Mouse (Mus musculus) CH12.LX (cell line): ENCODE results near the gene Aspscr1.

Experiments used
- CTCF ChIP-seq, 2 experiments: IDR thresholded peaks in 1 of 2; conservative IDR thresholded peaks in 1 of 2; 2 replicates each; pipeline ENCODE4 v1.5.1; 2011 to 2012; ENCODE audit warnings: low read depth in 2 of 2, low read length in 2 of 2, improper control_type of control experiment in 1 of 2, inconsistent platforms in 1 of 2, mild to moderate bottlenecking in 1 of 2, moderate library complexity in 1 of 2
- EP300 ChIP-seq: IDR thresholded peaks from 2 replicates; pipeline ENCODE4 v1.6.1; 2011; ENCODE audit warnings: low read length, improper control_type of control experiment
- GABPA ChIP-seq: IDR thresholded peaks from 2 replicates; pipeline ENCODE4 v1.6.1; 2012; ENCODE audit warnings: low read depth, low read length, improper control_type of control experiment, inconsistent platforms; ENCODE audit not compliant: insufficient replicate concordance
- JUN ChIP-seq: IDR thresholded peaks from 2 replicates; pipeline ENCODE4 v1.6.1; 2011; ENCODE audit warnings: low read depth, mild to moderate bottlenecking, low read length, improper control_type of control experiment, moderate library complexity; ENCODE audit not compliant: insufficient read depth
- KAT2A ChIP-seq: IDR thresholded peaks from 2 replicates; pipeline ENCODE4 v1.6.1; 2012; ENCODE audit warnings: low read length, improper control_type of control experiment, inconsistent platforms; ENCODE audit not compliant: insufficient replicate concordance
- MAFK ChIP-seq: IDR thresholded peaks from 2 replicates; pipeline ENCODE4 v1.6.1; 2011; ENCODE audit warnings: low read length, improper control_type of control experiment; ENCODE audit not compliant: insufficient replicate concordance
- MEF2A ChIP-seq: IDR thresholded peaks from 2 replicates; pipeline ENCODE4 v1.6.1; 2014; ENCODE audit warnings: low read depth, mild to moderate bottlenecking, inconsistent platforms, low read length, improper control_type of control experiment, borderline replicate concordance
- NELFE ChIP-seq: IDR thresholded peaks from 2 replicates; pipeline ENCODE4 v1.6.1; 2011; ENCODE audit warnings: low read depth, low read length, improper control_type of control experiment
- POLR2A ChIP-seq: IDR thresholded peaks from 2 replicates; pipeline ENCODE4 v1.6.1; 2011; ENCODE audit warnings: low read depth, mild to moderate bottlenecking, improper control_type of control experiment, low read length
- TCF12 ChIP-seq: IDR thresholded peaks from 2 replicates; pipeline ENCODE4 v1.6.1; 2014; ENCODE audit warnings: low read depth, mild to moderate bottlenecking, inconsistent platforms, low read length, improper control_type of control experiment
- USF1 ChIP-seq: IDR thresholded peaks from 2 replicates; pipeline ENCODE4 v1.6.1; 2014; ENCODE audit warnings: low read depth, mild to moderate bottlenecking, inconsistent platforms, low read length, improper control_type of control experiment
- ZC3H11A ChIP-seq: IDR thresholded peaks from 2 replicates; pipeline ENCODE4 v1.6.1; 2012; ENCODE audit warnings: low read depth, mild to moderate bottlenecking, inconsistent platforms, low read length, improper control_type of control experiment
- ZKSCAN1 ChIP-seq: IDR thresholded peaks from 2 replicates; pipeline ENCODE4 v1.6.1; 2012; ENCODE audit warnings: low read depth, inconsistent platforms, low read length, improper control_type of control experiment, borderline replicate concordance
- ZNF384 ChIP-seq: IDR thresholded peaks from 2 replicates; pipeline ENCODE4 v1.6.1; 2012; ENCODE audit warnings: low read depth, low read length, improper control_type of control experiment, inconsistent platforms

DNA sequence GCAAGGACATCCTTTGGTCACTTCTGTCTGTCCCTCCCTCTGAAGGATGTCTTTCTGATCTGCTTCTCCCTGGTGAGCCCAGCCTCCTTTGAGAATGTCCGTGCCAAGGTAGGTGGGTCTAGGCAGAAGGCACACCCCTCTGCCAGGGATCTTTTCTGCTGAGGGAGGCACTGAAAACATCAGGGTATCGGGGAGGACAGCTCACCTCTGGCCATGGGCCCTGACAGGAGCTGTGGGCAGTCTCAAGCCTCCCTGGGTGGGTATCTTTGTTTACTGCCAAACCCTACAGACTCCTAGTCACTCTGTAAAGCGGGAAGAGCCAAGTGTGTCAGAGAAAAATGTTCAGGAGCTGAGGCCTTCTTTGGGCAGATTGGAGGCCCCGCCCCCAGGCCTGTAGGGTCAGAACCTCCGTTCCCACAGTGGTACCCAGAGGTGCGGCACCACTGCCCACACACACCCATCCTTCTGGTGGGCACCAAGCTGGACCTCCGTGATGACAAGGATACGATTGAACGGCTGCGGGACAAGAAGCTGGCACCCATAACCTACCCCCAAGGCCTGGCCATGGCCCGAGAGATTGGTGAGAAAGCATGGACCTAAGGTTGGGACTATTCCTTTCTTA is 50.1 kb downstream of the Aspscr1 start:
- TF ChIP-seq EP300 (no peak), ZNF384 (no peak), CTCF (conservative IDR thresholded peaks at IDR 0.05 in 1 of 2, IDR thresholded peaks at IDR 0.05 in 1 of 2; ENCODE audit: low read depth in 2 of 2, low read length in 2 of 2) (no peak), POLR2A (peak; percentile 20; the same call in 1 of the 2 replicates), MEF2A (no peak), ZKSCAN1 (no peak), USF1 (no peak), NELFE (no peak), ZC3H11A (no peak), MAFK (no peak), KAT2A (no peak), JUN (no peak), GABPA (no peak), TCF12 (no peak)
